Mouse (Mus musculus) limb, embryonic 11.5 days (tissue): ENCODE results near the gene Gse1. TPM values are rescaled to one million over a fixed set of nuclear protein-coding genes. Genes with fewer than 3 reads are reported as not detected.
A peak's percentile ranks its signal among the peaks of the same experiment; 100 is the strongest.

Source experiments
- ATAC-seq: fragments of 200-750 bp; cut with Nextera tagmentation; 2 replicates; pipeline ENCODE4 v1.8.0; 2017; ENCODE audit warnings: low read depth; ENCODE audit not compliant: insufficient number of reproducible peaks, low FRiP score, low TSS enrichment
- DNase-seq: peaks from one replicate; pipeline ENCODE4 v3.0.0-alpha.2; 2015; ENCODE audit warnings: low spot score
- H3K27ac ChIP-seq: fragments of 300-500 bp; sonication (generic); replicated peaks from 2 replicates; pipeline ENCODE4 v1.5.1; 2014; ENCODE audit warnings: low read depth, mild to moderate bottlenecking, low read length
- H3K27me3 ChIP-seq: fragments of 300-500 bp; sonication (generic); 2 replicates; pipeline ENCODE4 v1.6.1; 2014; ENCODE audit warnings: mild to moderate bottlenecking, low read length, mixed read lengths; ENCODE audit not compliant: control insufficient read depth, insufficient read depth
- H3K36me3 ChIP-seq: fragments of 300-500 bp; sonication (generic); 2 replicates; pipeline ENCODE4 v1.6.1; 2014; ENCODE audit warnings: mild to moderate bottlenecking, low read length, moderate library complexity, mixed read lengths; ENCODE audit not compliant: control insufficient read depth, insufficient read depth
- H3K4me1 ChIP-seq: fragments of 300-500 bp; sonication (generic); 2 replicates; pipeline ENCODE4 v1.6.1; 2014; ENCODE audit warnings: low read length, mixed read lengths; ENCODE audit not compliant: control insufficient read depth, insufficient read depth
- H3K4me2 ChIP-seq: fragments of 300-500 bp; sonication (generic); 2 replicates; pipeline ENCODE4 v1.6.1; 2014; ENCODE audit warnings: low read depth, mild to moderate bottlenecking, moderate library complexity; ENCODE audit not compliant: severe bottlenecking
- H3K4me3 ChIP-seq: fragments of 300-500 bp; sonication (generic); 2 replicates; pipeline ENCODE4 v1.5.1; 2014; ENCODE audit warnings: low read depth, low read length
- H3K9ac ChIP-seq: fragments of 300-500 bp; sonication (generic); 2 replicates; pipeline ENCODE4 v1.6.1; 2014; ENCODE audit warnings: mild to moderate bottlenecking, low read length
- H3K9me3 ChIP-seq: fragments of 300-500 bp; sonication (generic); 2 replicates; pipeline ENCODE4 v1.6.1; 2016; ENCODE audit warnings: low read length; ENCODE audit not compliant: control insufficient read depth
- WGBS: fragments of 180-500 bp; shearing (Covaris S2); extraction: QIAGEN DNeasy Blood & Tissue Kit; methylation state at CpG from one replicate; pipeline ENCODE4 v1.1.7; 2014; 5-methylcytosine and 5-hydroxymethylcytosine counted together
- polyA plus RNA-seq: library from polyadenylated mRNA; unstranded; fragments of >200 nt; fragmentation: Nextera tagmentation; extraction: Ambion mirVana; gene quantifications from 2 replicates; pipeline ENCODE4 v1.2.1, GENCODE M21; 2014

The Gse1 gene
- polyA plus RNA-seq, 1 experiment from 2014 or later, result 6.6 TPM

DNA sequence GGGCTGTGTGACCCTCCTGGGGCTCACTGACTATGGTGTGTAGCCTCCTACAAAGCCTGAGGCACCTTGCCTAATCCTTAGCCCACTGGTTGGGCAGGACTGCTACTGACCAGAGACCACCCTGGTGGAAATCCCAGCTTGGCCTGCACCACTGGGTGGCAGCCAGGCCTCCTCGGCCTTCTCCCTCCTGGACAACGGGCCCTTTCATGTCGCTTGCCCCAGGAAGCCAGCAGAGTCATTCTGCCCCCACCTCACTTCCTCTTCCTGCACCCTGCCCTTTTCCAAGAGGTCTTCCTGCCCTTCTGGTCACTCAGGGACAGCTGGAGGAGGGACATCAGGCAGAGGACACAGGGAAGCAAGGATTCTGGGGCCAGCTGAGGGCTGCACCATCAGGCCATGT, 96.3 kb downstream of the Gse1 start:
- Histone ChIP-seq H3K36me3 (no peaks in the 10 kb centered on the region), H3K4me3 (no peak overlapping the region), H3K4me1 (peaks cover 25% of the 10 kb centered on the region), H3K27me3 (no peaks in the 10 kb centered on the region; the same call in 1 of the 2 replicates), H3K9me3 (no peaks in the 10 kb centered on the region), H3K4me2 (no peak overlapping the region), H3K9ac (no peak overlapping the region), H3K27ac (no peak overlapping the region)
- DNase-seq (no peak), ATAC-seq (no peak)
- WGBS, result 48% methylated on average over 3 of the region's 3 CpGs

GRCm38 (mm10) chr8:120325172-120325767, 97.0 kb downstream of the Gse1 start:
- H3K9me3 ChIP-seq, result no peaks in the 10 kb centered on the region
- no peak overlapping the region for H3K4me2 ChIP-seq
- peaks cover 25% of the 10 kb centered on the region for H3K4me1 ChIP-seq
- ATAC-seq, result no peak
- no peak overlapping the region for H3K4me3 ChIP-seq
- H3K36me3 ChIP-seq, result no peaks in the 10 kb centered on the region
- WGBS, result 75% methylated on average over 5 of the region's 5 CpGs
- H3K27ac ChIP-seq, result no peak overlapping the region
- no peaks in the 10 kb centered on the region; the same call in 1 of the 2 replicates for H3K27me3 ChIP-seq
- no peak for DNase-seq
- no peak overlapping the region for H3K9ac ChIP-seq

- H3K27me3 ChIP-seq, result no peaks in the 10 kb centered on the region; the same call in 1 of the 2 replicates
- H3K27ac ChIP-seq, result no peak overlapping the region
These were observed 98.9 kb downstream of the Gse1 start for GRCm38 (mm10) chr8:120327131-120327554.

GRCm38 (mm10) chr8:120328361-120329022, 100.2 kb downstream of the Gse1 start:
- H3K4me1 ChIP-seq, result peaks cover 18% of the 10 kb centered on the region
- H3K4me3 ChIP-seq, result no peak overlapping the region
- H3K27ac ChIP-seq, result no peak overlapping the region
- no peak overlapping the region for H3K4me2 ChIP-seq
- DNase-seq (no peak), ATAC-seq (no peak)
- no peaks in the 10 kb centered on the region for H3K9me3 ChIP-seq
- H3K27me3 ChIP-seq, result no peaks in the 10 kb centered on the region; the same call in 1 of the 2 replicates
- no peaks in the 10 kb centered on the region for H3K36me3 ChIP-seq
- 89% methylated on average over 13 of the region's 13 CpGs for WGBS
- no peak overlapping the region for H3K9ac ChIP-seq

More at GRCm38 (mm10) chr8:120327131-120327554, 98.9 kb downstream of the Gse1 start:
- H3K4me1 ChIP-seq, result peaks cover 32% of the 10 kb centered on the region
- no peaks in the 10 kb centered on the region for H3K36me3 ChIP-seq
- no peak overlapping the region for H3K4me3 ChIP-seq
- DNase-seq (no peak), ATAC-seq (no peak)
- H3K9ac ChIP-seq, result no peak overlapping the region
- no peak overlapping the region for H3K4me2 ChIP-seq
- no peaks in the 10 kb centered on the region for H3K9me3 ChIP-seq
- 52% methylated on average over 3 of the region's 3 CpGs for WGBS

- DNase-seq (no peak), ATAC-seq (no peak)
- H3K9me3 ChIP-seq, result no peaks in the 10 kb centered on the region
- no peak overlapping the region for H3K9ac ChIP-seq
- H3K4me1 ChIP-seq, result peaks cover 12% of the 10 kb centered on the region
- 90% methylated on average over 11 of the region's 11 CpGs for WGBS
- H3K27me3 ChIP-seq, result no peaks in the 10 kb centered on the region; the same call in 1 of the 2 replicates
- no peaks in the 10 kb centered on the region for H3K36me3 ChIP-seq
- no peak overlapping the region for H3K27ac ChIP-seq
- no peak overlapping the region for H3K4me3 ChIP-seq
- H3K4me2 ChIP-seq, result no peak overlapping the region
These were observed 100.9 kb downstream of the Gse1 start for GRCm38 (mm10) chr8:120329030-120329748.

DNA sequence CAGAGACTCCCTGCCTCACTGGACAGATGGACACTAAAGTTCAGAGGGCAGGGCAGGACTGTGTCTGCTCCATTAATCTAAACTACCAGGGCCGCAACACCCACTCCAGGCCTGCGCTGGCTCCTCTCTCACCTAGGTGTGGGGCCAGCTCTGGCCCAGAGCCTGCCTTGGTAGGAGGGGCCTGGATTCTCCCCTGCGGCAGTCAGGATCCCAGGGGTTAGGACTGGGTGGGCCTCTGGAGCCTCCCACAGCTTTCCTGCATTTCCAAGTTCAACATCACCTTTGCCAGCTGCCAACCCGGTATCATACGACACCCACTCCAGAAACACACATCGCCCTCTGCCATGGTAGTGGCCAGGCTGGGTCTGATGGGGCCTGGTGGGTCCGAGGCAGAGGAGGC, 102.8 kb downstream of the Gse1 start:
- Histone ChIP-seq H3K9me3 (no peaks in the 10 kb centered on the region), H3K9ac (no peak overlapping the region), H3K27ac (no peak overlapping the region), H3K4me2 (no peak overlapping the region), H3K4me3 (no peak overlapping the region), H3K27me3 (no peaks in the 10 kb centered on the region), H3K4me1 (peaks cover 26% of the 10 kb centered on the region), H3K36me3 (no peaks in the 10 kb centered on the region)
- DNase-seq, result no peak
- ATAC-seq, result no peak
- 67% methylated on average over 7 of the region's 7 CpGs for WGBS

DNA sequence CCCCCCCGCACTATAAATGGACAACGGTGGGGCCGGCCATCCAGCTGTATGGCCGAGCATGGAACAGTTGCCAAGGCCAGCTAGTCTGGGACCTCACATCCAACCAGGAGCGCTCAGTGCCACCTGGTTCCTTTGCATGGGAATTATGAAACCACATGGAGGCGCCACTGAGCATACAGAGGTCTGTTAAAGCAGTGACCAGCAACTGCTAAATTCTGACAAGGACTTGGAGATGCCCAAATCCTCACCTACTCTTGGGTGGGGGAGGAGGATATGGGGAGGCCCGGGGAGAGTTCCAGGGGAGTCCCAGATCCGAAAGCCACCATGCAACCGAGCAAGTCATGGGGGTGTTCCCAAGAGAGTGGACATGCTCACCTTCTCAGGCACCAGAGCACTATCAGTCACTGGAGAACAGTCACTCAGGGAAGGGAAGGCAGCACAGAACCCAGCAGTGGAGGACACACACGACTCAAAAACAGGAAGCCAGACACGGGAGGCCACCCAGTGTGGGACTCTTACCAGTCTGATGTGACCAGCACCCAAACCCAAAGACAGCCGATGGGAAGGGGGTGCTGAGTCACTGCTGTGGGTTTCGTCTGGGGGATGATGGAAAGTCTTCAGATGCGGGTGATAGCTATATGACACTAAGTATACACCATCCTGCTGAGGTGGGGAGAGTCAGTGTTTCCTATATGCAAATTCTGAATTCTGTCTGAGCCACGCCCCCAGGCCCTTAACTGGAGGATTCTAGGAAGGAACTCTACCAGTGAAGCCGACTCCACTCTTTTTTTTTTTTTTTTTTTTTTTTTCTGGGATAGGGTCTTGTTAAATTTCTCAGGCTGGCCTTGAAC, 104.3 kb downstream of the Gse1 start:
- ATAC-seq (no peak), DNase-seq (peak; percentile 63)
- Histone ChIP-seq H3K4me3 (no peak overlapping the region), H3K9ac (no peak overlapping the region), H3K27me3 (no peaks in the 10 kb centered on the region), H3K9me3 (no peaks in the 10 kb centered on the region), H3K4me2 (no peak overlapping the region), H3K4me1 (peaks cover 38% of the 10 kb centered on the region), H3K36me3 (no peaks in the 10 kb centered on the region), H3K27ac (no peak overlapping the region)
- 66% methylated on average over 15 of the region's 16 CpGs for WGBS

DNA sequence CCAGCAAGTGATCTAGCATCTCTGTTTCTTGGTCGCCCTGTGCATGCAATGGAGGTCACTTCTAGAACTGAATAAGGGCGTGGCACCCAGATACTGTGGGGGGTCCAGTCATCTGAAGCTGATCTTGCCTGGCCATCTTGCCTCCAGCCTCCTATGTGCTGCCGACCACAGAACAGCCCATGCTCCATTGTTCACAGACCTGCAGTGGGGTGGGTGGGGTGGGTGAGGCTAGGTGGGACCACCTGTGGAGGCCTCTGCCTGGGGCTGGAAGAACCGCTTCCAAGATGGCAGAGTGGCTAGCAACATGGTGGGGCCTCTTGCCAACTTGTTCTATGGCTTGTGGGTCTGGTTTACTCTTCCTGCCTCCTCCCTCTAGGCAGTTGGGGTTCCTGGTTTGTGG, 105.4 kb downstream of the Gse1 start:
- no peak overlapping the region for H3K4me3 ChIP-seq
- H3K4me1 ChIP-seq, result peaks cover 38% of the 10 kb centered on the region
- DNase-seq (no peak), ATAC-seq (no peak)
- H3K27me3 ChIP-seq, result no peaks in the 10 kb centered on the region
- no peaks in the 10 kb centered on the region for H3K36me3 ChIP-seq
- no peaks in the 10 kb centered on the region for H3K9me3 ChIP-seq
- no peak overlapping the region for H3K9ac ChIP-seq
- no peak overlapping the region for H3K4me2 ChIP-seq
- no peak overlapping the region for H3K27ac ChIP-seq
- WGBS, result 97% methylated on average over 4 of the region's 4 CpGs
